Mouse (Mus musculus): ENCODE measurements around the gene Syce2. TPM values are rescaled to one million over a fixed set of nuclear protein-coding genes. Genes with fewer than 3 reads are reported as not detected.
A peak's percentile ranks its signal among the peaks of the same experiment; 100 is the strongest.

The Syce2 gene
- total and polyA plus RNA-seq, 3 experiments: 261 to 370 (median 319) TPM

- no peaks in the 10 kb centered on the region for H3K27me3 ChIP-seq (ENCODE audit: insufficient read depth, low read length)
- H3K9me3 ChIP-seq (replicated peaks): no peaks in the 10 kb centered on the region
- H3K4me1 ChIP-seq (ENCODE audit: insufficient read depth, low read depth, low read length): peaks cover 69% of the 10 kb centered on the region
- no peak for TF ChIP-seq GATA1 (IDR thresholded peaks at IDR 0.05; ENCODE audit: borderline replicate concordance, low read length)
- no peak for TF ChIP-seq TAL1 (conservative IDR thresholded peaks at IDR 0.05; ENCODE audit: low read depth, low read length)
- TF ChIP-seq CTCF (IDR thresholded peaks at IDR 0.05; ENCODE audit: low read depth, low read length): no peak
- no peak for TF ChIP-seq POLR2AphosphoS5 (IDR thresholded peaks at IDR 0.05; ENCODE audit: insufficient replicate concordance, low read depth, low read length)
- TF ChIP-seq GATA2 (IDR thresholded peaks at IDR 0.05; ENCODE audit: borderline replicate concordance, low read depth, low read length): no peak
- peak; percentile 66 for DNase-seq (ENCODE audit: low spot score)
- ATAC-seq (ENCODE audit: extremely low read depth, insufficient number of reproducible peaks, low FRiP score, poor library complexity, severe bottlenecking): no peak
- peak overlapping the region; percentile 74 for H3K4me3 ChIP-seq (ENCODE audit: low read depth, low read length)
- peaks cover 71% of the 10 kb centered on the region for H3K36me3 ChIP-seq (replicated peaks)
Measured at GRCm38 (mm10) chr8:84909949-84910348, 38.0 kb downstream of the Syce2 start.

GRCm38 (mm10) chr8:84910551-84910950 is 38.6 kb downstream of the Syce2 start:
- Histone ChIP-seq H3K4me3 (ENCODE audit: low read depth, low read length) (peak overlapping the region; percentile 74), H3K9me3 (replicated peaks) (no peaks in the 10 kb centered on the region), H3K4me1 (ENCODE audit: insufficient read depth, low read depth, low read length) (peaks cover 69% of the 10 kb centered on the region), H3K27me3 (ENCODE audit: insufficient read depth, low read length) (no peaks in the 10 kb centered on the region), H3K36me3 (replicated peaks) (peaks cover 71% of the 10 kb centered on the region)
- TF ChIP-seq POLR2AphosphoS5 (IDR thresholded peaks at IDR 0.05; ENCODE audit: insufficient replicate concordance, low read depth, low read length) (no peak), GATA2 (IDR thresholded peaks at IDR 0.05; ENCODE audit: borderline replicate concordance, low read depth, low read length) (no peak), TAL1 (conservative IDR thresholded peaks at IDR 0.05; ENCODE audit: low read depth, low read length) (no peak), CTCF (IDR thresholded peaks at IDR 0.05; ENCODE audit: low read depth, low read length) (no peak), GATA1 (IDR thresholded peaks at IDR 0.05; ENCODE audit: borderline replicate concordance, low read length) (no peak)
- DNase-seq (ENCODE audit: low spot score) (no peak), ATAC-seq (ENCODE audit: extremely low read depth, insufficient number of reproducible peaks, low FRiP score, poor library complexity, severe bottlenecking) (no peak)

GRCm38 (mm10) chr8:84911854-84912253 is 39.9 kb downstream of the Syce2 start:
- no peaks in the 10 kb centered on the region for H3K9me3 ChIP-seq (replicated peaks)
- H3K4me3 ChIP-seq (ENCODE audit: low read depth, low read length): peak overlapping the region; percentile 73; the same call in 1 of the 2 replicates
- no peaks in the 10 kb centered on the region for H3K27me3 ChIP-seq (ENCODE audit: insufficient read depth, low read length)
- TF ChIP-seq GATA2 (IDR thresholded peaks at IDR 0.05; ENCODE audit: borderline replicate concordance, low read depth, low read length) (no peak), POLR2AphosphoS5 (IDR thresholded peaks at IDR 0.05; ENCODE audit: insufficient replicate concordance, low read depth, low read length) (no peak), GATA1 (IDR thresholded peaks at IDR 0.05; ENCODE audit: borderline replicate concordance, low read length) (no peak), TAL1 (conservative IDR thresholded peaks at IDR 0.05; ENCODE audit: low read depth, low read length) (no peak), CTCF (IDR thresholded peaks at IDR 0.05; ENCODE audit: low read depth, low read length) (no peak)
- H3K36me3 ChIP-seq (replicated peaks): peaks cover 72% of the 10 kb centered on the region
- H3K4me1 ChIP-seq (ENCODE audit: insufficient read depth, low read depth, low read length): peaks cover 75% of the 10 kb centered on the region
- no peak for DNase-seq (ENCODE audit: low spot score)
- ATAC-seq (ENCODE audit: extremely low read depth, insufficient number of reproducible peaks, low FRiP score, poor library complexity, severe bottlenecking): no peak

GRCm38 (mm10) chr8:84912391-84912790 is 40.5 kb downstream of the Syce2 start:
- Histone ChIP-seq H3K36me3 (replicated peaks) (peaks cover 72% of the 10 kb centered on the region), H3K9me3 (replicated peaks) (no peaks in the 10 kb centered on the region), H3K4me3 (ENCODE audit: low read depth, low read length) (peak overlapping the region; percentile 73; the same call in 1 of the 2 replicates), H3K27me3 (ENCODE audit: insufficient read depth, low read length) (no peaks in the 10 kb centered on the region), H3K4me1 (ENCODE audit: insufficient read depth, low read depth, low read length) (peaks cover 70% of the 10 kb centered on the region)
- TF ChIP-seq TAL1 (conservative IDR thresholded peaks at IDR 0.05; ENCODE audit: low read depth, low read length): no peak
- no peak for TF ChIP-seq GATA1 (IDR thresholded peaks at IDR 0.05; ENCODE audit: borderline replicate concordance, low read length)
- DNase-seq (ENCODE audit: low spot score) (no peak), ATAC-seq (ENCODE audit: extremely low read depth, insufficient number of reproducible peaks, low FRiP score, poor library complexity, severe bottlenecking) (no peak)

GRCm38 (mm10) chr8:84912895-84913501 is 41.1 kb downstream of the Syce2 start:
- Histone ChIP-seq H3K9me3 (replicated peaks) (no peaks in the 10 kb centered on the region), H3K4me3 (ENCODE audit: low read depth, low read length) (peak overlapping the region; percentile 73), H3K36me3 (replicated peaks) (peaks cover 75% of the 10 kb centered on the region), H3K4me1 (ENCODE audit: insufficient read depth, low read depth, low read length) (peaks cover 70% of the 10 kb centered on the region), H3K27me3 (ENCODE audit: insufficient read depth, low read length) (no peaks in the 10 kb centered on the region)
- peak; percentile 22 for ATAC-seq (ENCODE audit: extremely low read depth, insufficient number of reproducible peaks, low FRiP score, poor library complexity, severe bottlenecking)
- peak; percentile 90 for DNase-seq (ENCODE audit: low spot score)
- TF ChIP-seq POLR2AphosphoS5 (IDR thresholded peaks at IDR 0.05; ENCODE audit: insufficient replicate concordance, low read depth, low read length) (peak; percentile 95), GATA1 (IDR thresholded peaks at IDR 0.05; ENCODE audit: borderline replicate concordance, low read length) (no peak)

GRCm38 (mm10) chr8:84913502-84913900 is 41.6 kb downstream of the Syce2 start:
- TF ChIP-seq GATA2 (IDR thresholded peaks at IDR 0.05; ENCODE audit: borderline replicate concordance, low read depth, low read length) (no peak), CTCF (IDR thresholded peaks at IDR 0.05; ENCODE audit: low read depth, low read length) (no peak), TAL1 (conservative IDR thresholded peaks at IDR 0.05; ENCODE audit: low read depth, low read length) (no peak), GATA1 (IDR thresholded peaks at IDR 0.05; ENCODE audit: borderline replicate concordance, low read length) (no peak), POLR2AphosphoS5 (IDR thresholded peaks at IDR 0.05; ENCODE audit: insufficient replicate concordance, low read depth, low read length) (no peak; the same call in 1 of the 2 replicates)
- ATAC-seq (ENCODE audit: extremely low read depth, insufficient number of reproducible peaks, low FRiP score, poor library complexity, severe bottlenecking): no peak
- Histone ChIP-seq H3K27me3 (ENCODE audit: insufficient read depth, low read length) (no peaks in the 10 kb centered on the region), H3K36me3 (replicated peaks) (peaks cover 80% of the 10 kb centered on the region), H3K9me3 (replicated peaks) (no peaks in the 10 kb centered on the region), H3K4me1 (ENCODE audit: insufficient read depth, low read depth, low read length) (peaks cover 75% of the 10 kb centered on the region), H3K4me3 (ENCODE audit: low read depth, low read length) (peak overlapping the region; percentile 73)
- DNase-seq (ENCODE audit: low spot score): no peak
